Mouse (Mus musculus): Measurements from ENCODE around the gene Fam19a2.

GRCm38 (mm10) chr10:123597059-123597458 is 333.3 kb downstream of the Fam19a2 start:
- TF ChIP-seq POLR2A (IDR thresholded peaks at IDR 0.05; ENCODE audit: insufficient read length, low read depth) (no peak), POLR2AphosphoS2 (IDR thresholded peaks at IDR 0.05; ENCODE audit: insufficient read length, low read depth) (no peak), REST (IDR thresholded peaks at IDR 0.05; ENCODE audit: insufficient read depth, insufficient read length) (no peak), E2F4 (IDR thresholded peaks at IDR 0.05; ENCODE audit: insufficient read depth) (no peak), MYOD1 (IDR thresholded peaks at IDR 0.05; ENCODE audit: control insufficient read depth in 1 of 3, insufficient read length in 2 of 3, low read depth in 2 of 3) (no peak), TCF3 (IDR thresholded peaks at IDR 0.05; ENCODE audit: insufficient read length, low read depth) (no peak), TCF12 (IDR thresholded peaks at IDR 0.05; ENCODE audit: insufficient read depth, poor library complexity, severe bottlenecking) (no peak), USF1 (IDR thresholded peaks at IDR 0.05; ENCODE audit: low read depth) (no peak), CEBPB (IDR thresholded peaks at IDR 0.05; ENCODE audit: insufficient read depth, poor library complexity, severe bottlenecking) (no peak)

Measured in myocyte (in vitro differentiated cells).